Mouse (Mus musculus) layer of hippocampus, postnatal 25 days (tissue): ENCODE results near the gene Per1. TPM values are rescaled to one million over a fixed set of nuclear protein-coding genes. Genes with fewer than 3 reads are reported as not detected.

Experiments used
- DNase-seq, 2 experiments: peaks; one replicate each; pipeline ENCODE4 v3.0.0; 2022; ENCODE audit warnings: mixed read lengths in 2 of 2, low spot score in 1 of 2; ENCODE audit errors: extremely low spot score in 1 of 2
- total RNA-seq, 2 experiments: library from RNA; stranded (reverse); gene quantifications; 2 replicates each; pipeline ENCODE4 v1.2.3; 2021

Gene Per1
- 10 to 100 TPM; 70.1 to 89.0 TPM for total RNA-seq

- peak; percentile 90 to 95 for DNase-seq
Observed at GRCm38 (mm10) chr11:69094697-69095429, at the start of gene Per1. TSS of gene Per1 (plus strand) at chr11:69095217.

- DNase-seq = peak in 1 of 2 experiments; percentile 71
Observed at GRCm38 (mm10) chr11:69045531-69046394, 49.3 kb upstream of the Per1 start, which contains the start of gene Aurkb. TSS of gene Aurkb (plus strand) at chr11:69045647.

- no peak for DNase-seq
Observed at GRCm38 (mm10) chr11:69046395-69046774, 48.6 kb upstream of the Per1 start.

GRCm38 (mm10) chr11:69047592-69047991 lies 47.4 kb upstream of the Per1 start:
- no peak for DNase-seq

GRCm38 (mm10) chr11:69048151-69048550 lies 46.9 kb upstream of the Per1 start:
- DNase-seq = no peak

- no peak for DNase-seq
Observed at GRCm38 (mm10) chr11:69050748-69051147, 44.3 kb upstream of the Per1 start.

- no peak for DNase-seq
Observed at GRCm38 (mm10) chr11:69051771-69052170, 43.2 kb upstream of the Per1 start.

GRCm38 (mm10) chr11:69052824-69053421 lies 42.1 kb upstream of the Per1 start:
- DNase-seq = no peak

GRCm38 (mm10) chr11:69053848-69054247 lies 41.2 kb upstream of the Per1 start:
- DNase-seq = no peak

GRCm38 (mm10) chr11:69058265-69058664 lies 36.8 kb upstream of the Per1 start:
- no peak for DNase-seq

GRCm38 (mm10) chr11:69058729-69059356 lies 36.2 kb upstream of the Per1 start:
- no peak for DNase-seq

- DNase-seq = peak; percentile 80 to 91
Observed at GRCm38 (mm10) chr11:69059357-69059974, 35.6 kb upstream of the Per1 start, which contains the start of gene Borcs6. TSS of gene Borcs6 (plus strand) at chr11:69059717.

- DNase-seq = peak in 1 of 2 experiments; percentile 44
Observed at GRCm38 (mm10) chr11:69059975-69060411, 35.0 kb upstream of the Per1 start.

- peak in 1 of 2 experiments; percentile 27 for DNase-seq
Observed at GRCm38 (mm10) chr11:69060448-69061254, 34.4 kb upstream of the Per1 start.

GRCm38 (mm10) chr11:69061255-69061912 lies 33.6 kb upstream of the Per1 start:
- no peak for DNase-seq

GRCm38 (mm10) chr11:69062194-69062760 lies 32.7 kb upstream of the Per1 start:
- DNase-seq = peak; percentile 68 to 90

- peak; percentile 98 for DNase-seq
Observed at GRCm38 (mm10) chr11:69062761-69063224, 32.2 kb upstream of the Per1 start.
